Mouse (Mus musculus) megakaryocyte, embryonic 14.5 days (primary cell): ENCODE data around the gene Tmem120b.

Experiments
- FLI1 ChIP-seq: IDR thresholded peaks from 2 replicates; pipeline ENCODE4 v1.6.1; 2012; ENCODE audit warnings: low read length, inconsistent platforms, mixed read lengths
- GATA1 ChIP-seq: IDR thresholded peaks from 3 replicates; pipeline ENCODE4 v1.6.1; 2012; ENCODE audit warnings: mixed read lengths, low read length, inconsistent platforms, borderline replicate concordance

DNA sequence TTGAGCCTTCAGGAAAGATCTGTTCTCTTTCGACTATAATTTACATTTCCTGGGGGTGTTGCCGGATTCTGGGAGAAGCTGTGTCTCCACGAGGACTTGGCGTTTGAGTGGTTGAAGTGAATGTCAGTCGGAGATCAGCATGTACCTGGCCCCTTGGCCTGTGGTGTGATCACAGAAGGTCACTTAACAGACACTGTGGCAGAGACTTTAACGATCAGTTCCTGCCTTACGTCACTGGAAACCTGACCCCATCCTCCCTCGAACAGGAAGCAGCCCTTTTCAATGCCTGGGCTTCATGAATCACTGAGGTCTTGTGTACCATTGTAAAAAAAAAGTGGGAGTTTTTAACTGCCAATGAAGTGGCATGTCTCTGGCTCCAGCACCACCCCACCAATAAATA lies 11.8 kb downstream of the Tmem120b start:
- TF ChIP-seq GATA1 (no peak), FLI1 (no peak)
